Mouse (Mus musculus) liver, embryonic 14.5 days (tissue): ENCODE measurements around the gene Irx4. TPM values are rescaled to one million over a fixed set of nuclear protein-coding genes. Genes with fewer than 3 reads are reported as not detected.
A peak's percentile ranks its signal among the peaks of the same experiment; 100 is the strongest.

Source experiments
- ATAC-seq: fragments of 200-750 bp; cut with Nextera tagmentation; 2 replicates; pipeline ENCODE4 v1.8.0; 2017; ENCODE audit warnings: moderate number of reproducible peaks, mild to moderate bottlenecking, moderate library complexity; ENCODE audit not compliant: insufficient read depth
- DNase-seq, 3 experiments: peaks; one replicate each; pipeline ENCODE4 v3.0.0-alpha.2; 2012 to 2013; ENCODE audit warnings: low read depth in 3 of 3, low spot score in 3 of 3
- H3K27ac ChIP-seq: fragments of 300-500 bp; sonication (generic); 2 replicates; pipeline ENCODE4 v1.5.1; 2014; ENCODE audit warnings: moderate library complexity, mild to moderate bottlenecking, control low read depth, inconsistent platforms
- H3K27me3 ChIP-seq: fragments of 300-500 bp; sonication (generic); 2 replicates; pipeline ENCODE4 v1.6.1; 2014; ENCODE audit warnings: mild to moderate bottlenecking, low read length, moderate library complexity; ENCODE audit not compliant: control insufficient read depth, insufficient read depth
- H3K36me3 ChIP-seq: fragments of 300-500 bp; sonication (generic); replicated peaks from 2 replicates; pipeline ENCODE4 v1.6.1; 2014; ENCODE audit warnings: low read depth; ENCODE audit not compliant: control insufficient read depth, insufficient read depth
- H3K4me1 ChIP-seq, 2 experiments: fragments of 200-500 bp in 1 of 2; fragments of 300-500 bp in 1 of 2; sonication (generic) in 1 of 2; replicated peaks; 2 replicates each; pipeline ENCODE4 v1.6.1; 2012 to 2014; ENCODE audit warnings: antibody characterized with exemption in 1 of 2, inconsistent platforms in 1 of 2, low read length in 1 of 2; ENCODE audit not compliant: control insufficient read depth in 2 of 2, insufficient read depth in 2 of 2
- H3K4me2 ChIP-seq: fragments of 300-500 bp; sonication (generic); 2 replicates; pipeline ENCODE4 v1.6.1; 2014; ENCODE audit warnings: low read depth, mild to moderate bottlenecking, control low read depth, moderate library complexity
- H3K4me3 ChIP-seq, 2 experiments: fragments of 200-500 bp in 1 of 2; fragments of 300-500 bp in 1 of 2; sonication (generic) in 1 of 2; 2 replicates each; pipeline ENCODE4 v1.5.1; 2012 to 2014; ENCODE audit warnings: low read depth in 2 of 2, low read length in 2 of 2, mild to moderate bottlenecking in 2 of 2, control low read depth in 1 of 2, inconsistent platforms in 1 of 2, moderate library complexity in 1 of 2; ENCODE audit not compliant: insufficient read depth in 1 of 2
- H3K9ac ChIP-seq: fragments of 300-500 bp; sonication (generic); replicated peaks from 2 replicates; pipeline ENCODE4 v1.6.1; 2014; ENCODE audit warnings: mild to moderate bottlenecking, control low read depth, moderate library complexity
- H3K9me3 ChIP-seq: fragments of 300-500 bp; sonication (generic); 2 replicates; pipeline ENCODE4 v1.6.1; 2016; ENCODE audit warnings: low read length, mixed read lengths; ENCODE audit not compliant: control insufficient read depth
- CTCF ChIP-seq: IDR thresholded peaks from 2 replicates; pipeline ENCODE4 v1.5.1; 2016; ENCODE audit warnings: antibody characterized with exemption, low read depth, control low read depth
- EP300 ChIP-seq: IDR thresholded peaks from 2 replicates; pipeline ENCODE4 v1.6.1; 2016; ENCODE audit warnings: antibody characterized with exemption, low read depth
- WGBS: fragments of 180-500 bp; shearing (Covaris S2); extraction: QIAGEN DNeasy Blood & Tissue Kit; methylation state at CpG from one replicate; pipeline ENCODE4 v1.1.7; 2014; ENCODE audit not compliant: insufficient replicate concordance; 5-methylcytosine and 5-hydroxymethylcytosine counted together
- polyA plus RNA-seq, 2 experiments: library from polyadenylated mRNA; depleted of rRNA in 1 of 2; stranded (reverse) in 1 of 2; unstranded in 1 of 2; fragments of >200 nt; fragmentation: Nextera tagmentation in 1 of 2; extraction: Ambion mirVana in 1 of 2; gene quantifications; 2 replicates each; pipeline versions ENCODE4 v1.2.1 to v1.2.3; 2012 to 2014

Irx4 gene
- polyA plus RNA-seq, 2 experiments: not detected

DNA sequence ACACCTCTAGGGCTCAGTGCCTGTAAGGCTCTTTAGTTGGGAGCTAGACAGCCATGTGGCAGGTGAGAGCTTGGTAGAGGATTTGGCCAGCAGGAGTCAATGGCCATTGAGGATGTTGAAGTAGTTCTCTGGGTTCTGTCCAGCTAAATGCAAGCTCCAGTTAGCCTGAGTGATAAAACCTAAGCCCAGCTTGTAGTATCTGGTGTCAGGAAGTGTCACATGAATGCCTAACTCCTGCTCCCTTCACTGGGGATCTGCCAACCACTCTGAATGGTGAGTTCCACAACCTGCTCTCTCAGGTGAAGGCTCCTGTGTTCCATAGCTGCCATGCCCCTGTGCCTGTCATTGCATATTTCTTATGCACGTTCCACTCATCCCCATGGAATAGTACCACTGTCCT is 23.3 kb downstream of the Irx4 start:
- TF ChIP-seq EP300 (no peak), CTCF (no peak)
- ATAC-seq (no peak), DNase-seq (no peak)
- Histone ChIP-seq H3K4me3 (no peak overlapping the region), H3K36me3 (no peaks in the 10 kb centered on the region), H3K9ac (no peak overlapping the region), H3K4me2 (no peak overlapping the region), H3K27ac (no peak overlapping the region), H3K4me1 (no peaks in the 10 kb centered on the region), H3K9me3 (no peaks in the 10 kb centered on the region), H3K27me3 (no peaks in the 10 kb centered on the region)
- 70% methylated on average over 1 of the region's 1 CpGs for WGBS

DNA sequence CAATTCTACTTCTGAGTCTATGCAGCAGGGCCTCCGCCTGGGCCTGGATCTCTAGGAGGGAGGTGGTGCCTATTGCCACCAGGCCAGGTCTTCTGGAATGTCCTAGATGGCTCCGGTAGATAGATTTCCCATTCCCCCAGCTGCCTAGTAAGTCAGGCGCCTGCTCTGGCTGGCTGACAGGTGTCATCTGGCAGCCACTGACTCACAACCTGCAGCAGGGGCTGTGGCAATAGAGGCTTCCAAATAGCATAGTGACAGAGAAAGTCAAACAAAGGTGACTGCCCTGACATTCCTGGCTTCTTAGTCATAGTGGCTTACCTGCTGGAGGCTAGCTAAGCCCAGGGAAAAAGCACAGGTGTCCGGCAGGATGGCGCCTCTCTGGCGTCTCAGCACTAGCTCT is 29.9 kb downstream of the Irx4 start:
- no peak for DNase-seq

DNA sequence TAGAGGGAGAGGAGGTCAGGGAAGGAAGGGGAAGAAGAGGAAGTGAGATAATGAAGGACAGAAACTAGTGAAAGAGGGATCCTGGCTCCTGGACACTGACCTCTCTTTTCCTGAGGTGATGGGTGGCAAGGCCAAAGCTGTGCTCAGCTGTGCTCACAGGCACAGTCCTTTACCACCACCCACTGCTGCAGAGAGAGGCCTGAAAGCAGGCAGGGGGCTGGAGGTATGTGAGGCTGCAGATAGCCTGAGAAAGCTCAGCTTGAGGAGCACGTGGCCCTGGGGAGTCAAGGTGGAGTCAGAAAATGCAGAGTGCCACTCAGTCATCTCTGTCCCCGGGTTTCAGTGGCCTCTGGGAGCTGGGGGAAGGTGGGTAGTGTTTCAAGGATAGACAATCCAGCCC is 30.8 kb downstream of the Irx4 start:
- H3K4me1 ChIP-seq: no peaks in the 10 kb centered on the region
- H3K4me3 ChIP-seq: no peak overlapping the region
- WGBS: 17% methylated on average over 2 of the region's 2 CpGs
- no peak overlapping the region for H3K27ac ChIP-seq
- H3K9ac ChIP-seq: no peak overlapping the region
- no peaks in the 10 kb centered on the region for H3K9me3 ChIP-seq
- H3K36me3 ChIP-seq: no peaks in the 10 kb centered on the region
- DNase-seq: no peak
- no peak overlapping the region for H3K4me2 ChIP-seq
- ATAC-seq: no peak
- H3K27me3 ChIP-seq: no peaks in the 10 kb centered on the region
- TF ChIP-seq CTCF (no peak), EP300 (no peak)

More for the DNA sequence above, 29.9 kb downstream of the Irx4 start:
- Histone ChIP-seq H3K9ac (no peak overlapping the region), H3K4me1 (no peaks in the 10 kb centered on the region), H3K4me3 (no peak overlapping the region), H3K36me3 (no peaks in the 10 kb centered on the region), H3K27ac (no peak overlapping the region), H3K4me2 (no peak overlapping the region), H3K9me3 (no peaks in the 10 kb centered on the region), H3K27me3 (no peaks in the 10 kb centered on the region)
- no peak for ATAC-seq
- WGBS: 61% methylated on average over 6 of the region's 6 CpGs
- TF ChIP-seq EP300: no peak
- no peak for TF ChIP-seq CTCF

DNA sequence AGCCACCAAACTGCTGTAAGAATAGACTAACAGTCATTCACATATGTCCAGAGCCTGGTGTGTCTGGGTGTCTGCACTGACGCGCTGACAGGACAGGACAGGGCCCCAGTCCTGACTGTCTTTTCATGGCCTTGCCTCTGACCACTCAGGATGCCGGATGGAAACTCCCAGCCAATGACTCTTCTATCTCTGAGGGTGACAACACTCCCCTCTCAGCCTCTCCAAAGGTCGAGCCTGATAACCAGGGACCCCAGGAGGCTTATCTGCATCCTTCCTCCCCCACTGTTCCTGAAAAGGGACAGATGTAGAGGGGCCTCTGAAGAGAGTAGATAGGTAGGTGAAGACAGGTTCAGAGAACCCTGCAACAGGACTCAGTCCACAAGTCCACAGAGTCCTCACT is 38.4 kb downstream of the Irx4 start:
- 23% methylated on average over 4 of the region's 4 CpGs for WGBS

DNA sequence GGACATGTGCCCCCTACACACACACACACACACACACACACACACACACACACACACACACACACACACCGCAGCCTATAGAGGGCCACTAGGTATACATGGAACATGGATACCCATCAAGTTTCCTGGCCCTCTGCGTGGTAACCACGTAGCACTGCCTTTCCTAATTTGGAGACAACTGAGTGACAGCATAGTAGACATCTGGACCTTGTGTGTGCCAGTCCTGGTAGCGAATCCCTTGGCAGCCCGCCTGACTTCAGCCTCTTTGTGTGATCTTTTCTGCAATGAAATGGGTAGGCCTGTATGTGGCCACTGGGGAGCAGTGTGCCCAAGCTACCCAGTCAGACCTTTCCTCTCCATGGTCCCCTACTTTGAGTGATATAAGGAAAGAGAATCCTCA is 39.0 kb downstream of the Irx4 start:
- Histone ChIP-seq H3K4me2 (no peak overlapping the region), H3K9ac (no peak overlapping the region), H3K4me1 (peaks cover 0 to 4% of the 10 kb centered on the region in 2 experiments; a peak in 1 of 4 replicates), H3K36me3 (no peaks in the 10 kb centered on the region), H3K27me3 (no peaks in the 10 kb centered on the region), H3K27ac (no peak overlapping the region), H3K9me3 (no peaks in the 10 kb centered on the region), H3K4me3 (no peak overlapping the region)
- WGBS: 77% methylated on average over 5 of the region's 5 CpGs
- DNase-seq (no peak), ATAC-seq (no peak)
- no peak for TF ChIP-seq EP300
- no peak for TF ChIP-seq CTCF

More for the DNA sequence above, 38.4 kb downstream of the Irx4 start:
- peaks cover 0 to 4% of the 10 kb centered on the region in 2 experiments; a peak in 1 of 4 replicates for H3K4me1 ChIP-seq
- H3K4me3 ChIP-seq: no peak overlapping the region
- DNase-seq (no peak), ATAC-seq (0 out of 2 replicates have a peak, but pooled peaks have one; percentile 51)
- TF ChIP-seq CTCF: no peak
- no peak for TF ChIP-seq EP300
- H3K4me2 ChIP-seq: no peak overlapping the region
- H3K9me3 ChIP-seq: no peaks in the 10 kb centered on the region
- H3K27me3 ChIP-seq: no peaks in the 10 kb centered on the region
- H3K36me3 ChIP-seq: no peaks in the 10 kb centered on the region
- H3K9ac ChIP-seq: no peak overlapping the region
- H3K27ac ChIP-seq: no peak overlapping the region

DNA sequence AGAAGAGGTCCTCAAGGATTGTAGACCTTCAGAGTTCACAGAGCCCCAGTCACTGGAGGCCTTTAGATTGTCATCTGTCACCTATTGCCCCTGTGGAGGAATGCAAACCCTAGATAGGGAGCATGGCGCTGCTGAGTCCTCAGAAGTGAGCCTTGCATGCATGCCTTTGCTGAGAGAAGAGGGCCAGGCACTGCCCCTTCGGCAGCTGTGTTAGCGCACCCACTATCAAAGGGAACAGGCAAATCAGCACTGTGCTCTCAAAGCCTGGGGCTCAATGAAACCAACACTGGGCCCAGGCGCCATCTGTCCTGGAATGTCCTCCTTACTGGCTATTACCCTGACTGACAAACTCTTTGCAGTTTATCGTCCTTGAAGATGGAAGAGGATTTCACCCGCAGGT is 44.5 kb downstream of the Irx4 start:
- TF ChIP-seq CTCF (no peak), EP300 (no peak)
- 35% methylated on average over 6 of the region's 6 CpGs for WGBS
- Histone ChIP-seq H3K9me3 (no peaks in the 10 kb centered on the region), H3K4me1 (peaks cover 0 to 2% of the 10 kb centered on the region in 2 experiments; a peak in 1 of 4 replicates), H3K4me3 (no peak overlapping the region), H3K27me3 (no peaks in the 10 kb centered on the region), H3K4me2 (no peak overlapping the region), H3K36me3 (no peaks in the 10 kb centered on the region), H3K9ac (no peak overlapping the region), H3K27ac (no peak overlapping the region)
- ATAC-seq (no peak), DNase-seq (no peak)
